Mouse (Mus musculus) T-helper 17 cell (primary cell): Measurements from ENCODE around the gene Aldh1l1.

Source experiments
- in situ Hi-C, 2 experiments: fragments of 300-600 bp; cut with MboI, MseI; formaldehyde crosslinking; loops; 1 replicate in 1 of 2; 2 replicates in 1 of 2; pipeline ENCODE4 v1.15.1; 2025; ENCODE audit warnings: high pct_unique_total_duplicates in 2 of 2

Gene Aldh1l1

DNA sequence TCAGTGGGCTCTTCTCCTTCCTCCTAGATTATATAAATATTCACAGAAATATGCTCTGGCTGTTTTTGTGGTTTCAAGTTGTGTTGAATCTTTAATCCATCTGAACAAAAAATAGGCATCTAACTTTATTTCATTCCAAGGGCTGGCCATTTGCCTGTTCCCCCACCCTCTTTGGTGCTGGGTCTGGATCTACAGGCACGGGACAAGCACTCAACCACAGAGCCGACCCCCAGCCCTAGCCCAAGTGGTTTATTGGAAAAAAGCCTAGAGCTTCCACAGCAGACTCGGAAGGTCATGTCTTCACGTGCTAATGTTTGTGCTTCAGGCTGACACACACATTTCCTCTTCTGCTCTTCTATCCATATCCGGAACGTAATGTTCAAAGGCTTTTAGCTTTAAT, 19.7 kb downstream of the Aldh1l1 start:
- in situ Hi-C loops: no loop called here

DNA sequence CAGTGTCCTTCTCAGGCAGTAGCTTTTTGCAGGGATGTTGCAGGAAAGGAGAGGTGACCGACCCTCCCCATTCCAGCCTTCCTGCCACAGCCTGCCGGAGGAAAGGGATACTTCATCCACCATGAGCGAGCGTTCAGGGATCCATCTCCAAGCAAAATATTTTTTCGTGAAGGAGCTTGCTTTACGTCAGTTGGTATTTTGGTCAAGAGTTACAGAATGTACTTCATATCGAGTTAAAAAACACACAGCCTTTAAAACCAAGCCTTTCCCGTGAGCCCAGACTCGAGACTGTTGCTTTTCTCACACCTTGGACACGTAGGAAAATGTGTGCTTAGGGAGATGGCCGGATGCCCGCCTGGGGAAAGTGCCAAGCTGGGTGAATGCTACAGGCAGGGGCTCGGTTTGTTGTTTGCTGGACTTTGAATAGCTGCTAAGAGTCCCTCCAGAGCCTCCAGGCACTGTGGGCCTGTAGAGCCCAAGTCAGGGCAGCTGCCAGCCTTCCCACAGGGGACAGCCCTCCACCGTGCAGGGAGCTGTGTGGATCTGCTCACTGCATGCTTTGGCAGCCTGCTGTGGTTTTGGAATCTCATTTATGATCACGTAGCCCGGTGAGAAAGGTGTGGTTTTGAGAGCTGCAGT, 20.6 kb downstream of the Aldh1l1 start:
- in situ Hi-C loops: no loop called here

DNA sequence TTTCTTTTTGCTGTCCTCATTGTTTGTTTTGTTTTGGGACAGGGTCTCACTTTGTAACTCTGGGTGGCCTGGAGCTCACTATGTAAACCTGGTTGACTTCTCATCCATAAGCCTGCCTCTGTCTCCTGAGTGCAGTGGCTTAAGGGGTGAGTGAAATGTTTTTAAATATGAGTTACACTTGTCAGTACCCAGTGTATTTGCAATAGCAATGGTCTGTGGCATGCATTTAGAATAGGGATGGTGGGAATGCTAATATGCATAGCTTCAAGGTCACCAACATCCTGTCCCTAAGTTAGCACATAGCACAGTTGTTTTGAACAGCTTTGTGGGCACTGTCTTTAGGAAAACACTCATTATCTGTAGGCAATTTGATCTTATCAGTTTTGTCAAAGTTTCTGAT, 21.2 kb downstream of the Aldh1l1 start:
- in situ Hi-C loops: no loop called here

GRCm38 (mm10) chr6:90508197-90508624, 22.0 kb downstream of the Aldh1l1 start:
- in situ Hi-C loops: no loop called here

- in situ Hi-C loops: no loop called here
Measured at GRCm38 (mm10) chr6:90509085-90509484, 22.9 kb downstream of the Aldh1l1 start.

- in situ Hi-C loops: no loop called here
Measured at GRCm38 (mm10) chr6:90512416-90512815, 26.2 kb downstream of the Aldh1l1 start.

DNA sequence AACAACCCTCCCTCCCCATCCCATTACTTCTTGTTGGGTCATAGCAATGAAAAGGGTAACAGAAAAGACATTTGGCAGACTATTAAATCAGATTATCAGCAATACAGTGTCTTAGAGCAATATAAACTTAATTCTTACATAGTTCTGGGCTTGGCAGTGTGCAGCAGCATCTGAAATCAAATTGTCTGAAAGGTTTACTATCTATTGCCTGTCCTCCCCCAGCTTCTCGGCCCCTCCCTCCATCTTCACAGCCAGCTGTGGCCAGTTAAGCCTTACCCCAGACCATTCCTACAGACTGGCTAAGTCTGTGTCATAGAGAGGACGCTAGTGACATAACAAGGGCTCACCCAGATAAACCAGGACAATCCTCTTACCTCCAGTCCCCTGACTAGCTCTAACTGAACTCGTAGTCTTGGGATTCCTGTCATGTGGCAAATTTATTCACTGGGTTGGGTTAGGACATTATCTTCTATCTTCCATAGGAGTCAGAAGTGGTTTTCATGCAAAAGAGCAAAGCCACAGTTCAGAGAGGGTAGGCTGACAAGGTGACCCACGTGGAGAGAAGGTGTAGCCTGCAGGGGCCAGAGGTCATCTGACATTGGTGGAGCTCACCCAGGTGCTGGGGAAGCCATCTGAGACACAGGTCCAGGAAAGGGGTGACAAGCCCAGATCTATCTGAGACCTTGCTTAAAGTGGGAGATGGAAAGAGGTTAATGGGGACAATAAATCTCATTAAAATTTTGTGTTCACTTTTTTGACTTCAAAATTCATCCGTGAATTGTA, 27.0 kb downstream of the Aldh1l1 start:
- in situ Hi-C loops: no loop called here

GRCm38 (mm10) chr6:90514369-90514768, 28.1 kb downstream of the Aldh1l1 start:
- in situ Hi-C loops: no loop called here

DNA sequence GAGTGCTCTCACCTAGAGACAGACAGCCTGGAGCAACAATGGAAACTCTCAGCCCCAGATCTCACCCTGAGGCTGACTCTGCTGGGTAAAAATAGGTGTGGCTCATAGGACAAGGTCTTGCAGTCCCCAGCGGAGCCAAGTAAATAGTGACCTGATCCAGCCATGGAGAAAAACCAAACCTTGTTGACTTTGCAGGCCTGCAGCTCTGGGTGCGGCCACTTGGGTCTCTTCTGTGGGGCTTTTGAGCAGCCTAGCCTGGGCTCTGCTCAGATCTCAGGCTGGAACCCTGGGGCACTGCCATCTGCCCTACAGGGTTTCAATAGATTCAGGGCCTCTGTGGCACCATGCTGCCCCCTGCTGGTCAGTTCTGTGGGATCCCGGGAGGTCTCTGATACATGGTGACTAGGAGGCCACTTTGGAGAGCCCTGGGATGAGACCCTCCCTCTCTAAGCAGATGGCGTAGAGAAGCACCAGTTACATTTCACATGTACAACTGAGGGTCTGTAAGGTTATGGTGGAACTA, 28.7 kb downstream of the Aldh1l1 start:
- in situ Hi-C loops: no loop called here

DNA sequence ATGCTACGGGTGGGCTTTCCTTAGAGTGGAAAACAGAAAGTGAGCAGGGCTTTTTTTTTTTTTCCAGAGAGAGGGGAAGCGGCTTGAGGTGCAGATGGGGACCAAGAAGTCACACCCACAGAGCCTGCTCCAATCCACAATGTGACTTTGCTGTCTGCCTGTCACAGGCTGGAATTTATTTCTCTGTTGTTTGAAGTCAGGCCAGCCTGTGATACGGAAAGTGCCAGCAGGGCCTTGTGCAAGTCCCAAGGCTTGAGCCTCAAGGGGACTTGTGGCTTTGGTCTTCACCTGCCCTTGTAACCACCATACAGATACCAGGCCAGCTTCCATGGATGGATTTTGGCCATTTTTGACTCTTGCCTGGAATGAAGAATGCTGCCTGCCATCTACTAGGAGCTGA, 32.7 kb downstream of the Aldh1l1 start:
- in situ Hi-C loops: no loop called here

- in situ Hi-C loops: no loop called here
Measured at GRCm38 (mm10) chr6:90519375-90519774, 33.1 kb downstream of the Aldh1l1 start.

DNA sequence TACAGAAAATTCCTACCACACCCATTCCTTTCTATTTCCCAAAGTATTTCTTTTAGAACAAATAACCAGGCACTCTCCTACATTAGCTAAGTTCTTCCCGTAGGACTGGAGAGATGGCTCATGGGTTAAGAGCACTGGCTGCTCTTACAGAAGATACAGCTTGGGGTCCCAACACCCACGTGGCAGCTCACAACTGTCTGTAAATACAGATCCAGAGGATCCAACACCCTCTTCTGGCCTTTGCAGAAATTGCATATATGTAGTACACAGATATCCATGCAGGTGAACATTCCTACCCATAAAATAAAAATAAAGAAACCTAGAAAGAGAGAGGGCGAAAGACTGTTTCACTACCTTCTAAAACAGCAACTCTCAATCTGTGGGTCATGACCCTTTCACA, 40.2 kb downstream of the Aldh1l1 start:
- in situ Hi-C loops: loop anchor here in 1 of 2 experiments (25.0 kb wide), 1 partner anchor 839 kb away; no protein-coding TSS in a partner anchor

DNA sequence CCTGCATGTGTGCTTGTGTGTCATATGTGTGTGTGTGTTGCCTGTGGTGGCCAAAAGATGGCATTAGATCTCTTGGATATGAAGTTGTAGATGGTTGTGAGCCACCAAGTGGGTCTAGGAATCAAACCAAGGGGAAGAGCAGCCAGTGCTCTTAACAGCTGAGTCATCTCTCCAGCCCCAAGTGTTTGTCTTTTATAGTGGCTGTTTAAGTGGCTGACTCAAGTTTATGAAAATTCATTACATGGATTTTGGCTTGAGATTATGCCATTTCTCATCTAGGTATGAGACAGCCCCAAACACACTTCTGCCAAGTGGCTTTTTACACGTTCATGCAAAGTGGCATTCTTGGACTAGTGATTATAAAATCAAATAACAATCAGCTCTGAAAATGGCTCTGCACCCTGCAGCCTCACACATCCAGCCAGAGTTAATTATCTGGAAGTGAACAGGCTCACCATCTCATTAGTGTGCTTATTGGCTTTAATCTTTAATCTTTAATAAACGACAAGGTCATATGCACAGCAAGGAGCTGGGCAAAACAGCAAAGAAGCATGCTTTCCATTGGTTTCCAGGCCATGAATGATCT, 43.3 kb downstream of the Aldh1l1 start:
- in situ Hi-C loops: loop anchor here in 1 of 2 experiments (25.0 kb wide), 1 partner anchor 842 kb away; no protein-coding TSS in a partner anchor

- in situ Hi-C loops: loop anchor here in 1 of 2 experiments (25.0 kb wide), 1 partner anchor 845 kb away; no protein-coding TSS in a partner anchor
Measured at GRCm38 (mm10) chr6:90532575-90533190, 46.5 kb downstream of the Aldh1l1 start.

- in situ Hi-C loops: loop anchor here in 1 of 2 experiments (25.0 kb wide), 1 partner anchor 846 kb away; no protein-coding TSS in a partner anchor
Measured at GRCm38 (mm10) chr6:90533505-90533904, 47.3 kb downstream of the Aldh1l1 start.

DNA sequence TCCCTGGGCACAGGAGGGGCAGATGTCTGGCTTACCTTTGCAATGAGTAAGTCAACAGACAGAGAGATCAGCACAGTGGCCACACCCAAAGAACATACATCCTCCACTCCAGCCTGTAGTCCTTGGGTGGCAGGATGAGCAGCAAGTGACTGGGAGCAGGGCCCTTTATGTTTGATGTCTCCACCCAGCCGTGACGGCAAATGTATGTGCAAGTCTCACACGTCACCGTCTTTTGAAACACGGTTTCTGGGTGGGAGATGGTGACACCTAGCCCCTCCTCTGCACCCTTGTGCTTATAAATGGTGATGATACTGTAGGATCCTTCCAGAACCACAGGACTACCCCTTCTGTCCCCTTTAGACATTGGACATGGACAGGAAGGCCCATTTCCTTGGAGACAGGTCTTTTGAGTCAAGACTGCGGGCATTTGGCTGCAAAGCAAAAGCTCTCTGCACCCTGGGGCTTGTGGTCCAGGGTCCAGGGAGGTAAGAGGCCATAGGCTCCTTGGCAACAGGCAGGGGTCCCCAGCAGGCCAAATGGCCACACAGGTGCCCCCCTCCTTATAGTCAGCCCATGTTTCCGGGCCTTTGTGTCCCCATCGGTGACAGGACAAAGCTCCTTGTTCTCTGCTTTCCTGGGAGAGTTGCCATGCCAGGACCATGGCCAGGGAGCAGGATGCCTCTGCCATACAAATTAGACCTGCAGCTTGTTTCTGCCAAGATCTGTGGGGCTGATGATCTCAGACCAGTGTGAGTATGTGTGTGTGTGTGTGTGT, 48.7 kb downstream of the Aldh1l1 start:
- in situ Hi-C loops: loop anchor here in 1 of 2 experiments (25.0 kb wide), 1 partner anchor 848 kb away; no protein-coding TSS in a partner anchor

DNA sequence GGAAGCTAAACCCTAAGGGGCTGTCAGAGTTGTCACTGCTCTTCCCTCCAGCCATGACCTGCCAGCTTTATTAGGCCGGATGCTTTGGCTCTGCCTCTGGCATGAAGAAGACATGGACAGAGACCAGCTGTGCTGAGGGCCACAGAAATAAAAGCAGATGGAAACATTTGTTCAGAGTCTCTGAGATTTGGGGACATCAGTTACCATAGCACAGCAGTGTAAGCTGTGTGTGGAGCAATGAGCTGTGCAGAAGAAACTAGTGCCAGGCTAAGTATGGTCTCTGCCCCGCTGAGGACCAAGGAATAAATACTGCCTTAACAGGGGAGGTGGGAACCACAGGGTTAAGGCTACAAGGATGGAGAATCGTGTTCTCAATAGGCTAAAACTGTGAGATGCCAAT, 50.6 kb downstream of the Aldh1l1 start:
- in situ Hi-C loops: loop anchor here in 1 of 2 experiments (25.0 kb wide), 1 partner anchor 850 kb away; no protein-coding TSS in a partner anchor

DNA sequence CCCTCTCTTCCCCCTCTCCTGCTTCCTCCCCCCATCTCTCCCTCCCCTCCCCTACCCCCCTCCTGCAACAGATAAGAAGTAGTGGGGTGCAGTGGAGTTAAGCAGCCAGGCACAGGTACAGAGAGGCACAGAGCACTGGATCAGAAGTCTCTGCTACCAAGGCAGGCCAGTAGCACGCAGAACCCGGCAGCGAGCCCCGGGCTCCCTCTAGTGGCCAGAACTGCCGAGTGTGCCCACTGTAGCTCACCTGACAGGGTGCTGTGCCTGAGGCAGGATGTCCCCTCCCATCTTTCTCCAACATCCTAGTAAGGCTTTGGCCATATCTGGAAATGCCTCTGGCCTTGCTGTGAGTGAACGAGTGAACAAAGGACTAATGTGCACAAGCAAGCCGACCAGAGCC, 51.7 kb downstream of the Aldh1l1 start:
- in situ Hi-C loops: loop anchor here in 1 of 2 experiments (25.0 kb wide), 1 partner anchor 851 kb away; no protein-coding TSS in a partner anchor

GRCm38 (mm10) chr6:90539271-90539670, 53.0 kb downstream of the Aldh1l1 start:
- in situ Hi-C loops: loop anchor here in 1 of 2 experiments (25.0 kb wide), 1 partner anchor 852 kb away; no protein-coding TSS in a partner anchor

DNA sequence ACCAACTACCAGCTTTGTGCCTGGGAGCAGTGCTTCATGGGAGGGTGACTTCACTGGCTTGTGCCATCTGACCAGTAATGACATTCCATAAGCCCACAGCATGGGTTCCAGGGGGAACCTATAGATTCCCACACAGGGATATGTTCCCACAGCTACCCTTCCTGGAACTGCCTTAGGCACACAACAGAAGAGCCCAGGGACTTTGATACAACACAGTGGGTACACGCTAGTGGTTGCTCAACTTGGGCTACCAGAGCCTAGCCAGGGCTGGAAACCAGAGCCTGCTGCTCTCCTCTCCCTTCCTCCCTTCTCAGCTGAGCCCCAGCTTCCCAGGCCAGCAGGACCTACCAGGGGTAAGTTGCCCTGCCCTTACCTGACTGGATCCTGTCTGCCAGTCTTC, 54.3 kb downstream of the Aldh1l1 start:
- in situ Hi-C loops: loop anchor here in 1 of 2 experiments (25.0 kb wide), 1 partner anchor 853 kb away; no protein-coding TSS in a partner anchor
